Mouse (Mus musculus): ENCODE measurements around the gene Mlec.
"Not testable (repeated sequence)": the region's sequence is repeated elsewhere in the genome, so short reads cannot be mapped to it uniquely, and the experiment has no call there.

The Mlec gene

DNA sequence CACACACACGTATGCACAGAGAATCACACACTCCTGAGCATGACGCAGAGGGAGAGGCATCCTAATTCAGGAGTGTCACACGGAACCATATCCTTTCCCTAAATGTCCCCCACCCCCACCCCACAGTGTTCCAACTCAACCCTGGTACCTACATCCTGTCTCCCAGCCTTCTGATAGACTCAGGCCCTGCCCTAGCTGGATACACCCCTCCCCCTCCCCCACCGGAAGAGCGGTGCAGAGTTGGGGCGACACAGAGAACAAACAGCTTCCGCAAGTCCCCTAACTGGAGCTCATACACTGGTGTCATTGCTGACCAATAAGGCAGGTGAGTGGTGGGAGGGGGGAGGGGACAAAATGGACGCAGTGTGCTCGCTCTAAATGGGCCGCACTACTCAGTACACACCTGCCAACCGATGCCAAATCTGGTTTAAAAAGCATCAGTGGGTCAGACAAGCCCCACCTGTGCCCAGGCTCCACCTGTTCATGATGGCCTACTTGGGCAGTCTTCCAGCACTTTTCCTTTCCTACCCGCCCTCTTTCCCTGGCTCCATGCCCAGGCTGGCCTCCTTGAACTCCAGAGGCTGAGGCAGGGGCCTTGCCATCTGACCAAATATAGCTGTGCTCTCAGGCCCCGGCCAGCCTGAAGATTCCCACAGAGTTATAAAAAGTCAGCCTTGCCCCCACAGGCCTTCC lies 23.4 kb upstream of the Mlec start:
- DNase-seq (ENCODE audit: low read depth, low spot score): no peak

GRCm38 (mm10) chr5:115179596-115179995 lies 21.6 kb upstream of the Mlec start:
- DNase-seq (ENCODE audit: low read depth, low spot score): no peak

- DNase-seq (ENCODE audit: low read depth, low spot score): no peak
Measured at GRCm38 (mm10) chr5:115177866-115178265, 19.9 kb upstream of the Mlec start.

DNA sequence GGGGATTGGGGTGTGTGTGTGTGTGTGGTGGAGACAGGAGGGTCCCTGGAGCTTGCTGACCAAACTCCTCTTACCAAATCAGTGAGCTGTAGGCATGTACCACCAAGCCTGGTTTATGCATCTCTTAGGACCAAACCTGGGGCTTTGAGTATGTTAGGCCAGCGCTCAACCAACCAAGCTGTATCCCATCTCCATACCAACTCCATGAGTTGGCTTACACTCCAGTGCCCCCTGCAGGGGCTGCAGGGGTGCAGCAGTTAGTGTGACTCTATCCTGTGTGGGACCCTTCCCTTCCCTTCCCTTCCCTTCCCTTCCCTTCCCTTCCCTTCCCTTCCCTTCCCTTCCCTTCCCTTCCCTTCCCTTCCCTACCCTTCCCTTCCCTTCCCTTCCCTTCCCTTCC lies 16.6 kb upstream of the Mlec start:
- no peak for DNase-seq (ENCODE audit: low read depth, low spot score)

- no peak for DNase-seq (ENCODE audit: low read depth, low spot score)
Measured at GRCm38 (mm10) chr5:115170150-115170549, 12.2 kb upstream of the Mlec start.

DNA sequence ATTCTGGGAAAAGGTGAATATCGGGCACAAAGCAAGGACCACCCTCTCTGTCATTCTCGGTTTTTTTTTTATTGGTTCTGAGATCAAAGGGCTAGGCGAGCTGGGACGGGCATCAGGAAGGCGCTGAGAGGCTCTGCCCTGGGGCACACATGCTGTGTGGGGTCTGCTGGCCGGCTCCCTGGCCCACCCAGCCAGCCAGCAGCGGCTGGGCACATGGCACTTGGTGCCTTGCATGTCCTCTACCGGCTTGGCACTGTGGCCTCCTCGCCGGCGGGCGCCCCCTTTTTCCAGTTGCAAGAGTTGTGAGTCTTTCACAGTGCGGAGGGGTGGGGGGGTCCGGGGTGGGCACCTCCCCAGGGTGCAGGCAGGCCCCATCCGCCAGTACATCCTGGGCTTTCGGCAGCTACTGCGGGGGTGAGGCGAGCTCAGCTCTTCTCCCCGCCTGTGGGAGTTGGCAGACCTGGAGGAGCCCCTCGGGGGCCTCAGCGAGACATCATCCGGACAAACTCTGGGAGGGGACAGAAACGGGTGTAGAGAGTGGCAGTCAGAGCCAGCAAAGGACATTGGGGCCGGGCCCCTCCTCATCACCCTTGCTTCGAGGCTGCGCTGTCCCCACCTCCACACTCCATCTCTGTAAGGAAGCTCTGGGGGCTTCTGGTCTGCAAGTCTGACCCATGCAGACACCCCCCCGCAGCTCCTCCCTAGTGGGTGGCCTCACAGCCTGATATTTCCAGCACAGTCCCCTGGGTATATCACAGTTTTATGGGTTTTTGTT lies 10.8 kb upstream of the Mlec start:
- no peak for DNase-seq (ENCODE audit: low read depth, low spot score)

GRCm38 (mm10) chr5:115167396-115167795 lies 9.4 kb upstream of the Mlec start:
- no peak for DNase-seq (ENCODE audit: low read depth, low spot score)

DNA sequence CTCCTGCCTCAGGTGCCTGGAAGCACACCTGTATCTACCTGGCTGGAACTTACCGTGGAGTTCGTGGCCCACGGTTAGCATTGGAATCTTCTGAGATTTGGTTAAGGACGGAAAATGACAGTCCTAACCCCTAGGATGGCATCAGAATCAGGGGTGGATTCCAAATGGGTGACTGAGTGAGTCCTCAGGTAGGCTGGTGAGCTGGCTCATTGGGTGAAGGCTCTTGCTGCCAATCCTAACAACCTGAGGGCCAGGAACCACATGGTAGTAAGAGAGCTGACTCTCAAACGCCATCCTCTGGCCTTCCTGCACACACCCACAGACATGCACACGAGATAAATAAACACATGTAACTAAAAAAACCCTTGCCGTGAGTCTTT lies 8.8 kb upstream of the Mlec start:
- DNase-seq (ENCODE audit: low read depth, low spot score): no peak

- no peak for DNase-seq (ENCODE audit: low read depth, low spot score)
Measured at GRCm38 (mm10) chr5:115165895-115166814, 8.2 kb upstream of the Mlec start.

DNA sequence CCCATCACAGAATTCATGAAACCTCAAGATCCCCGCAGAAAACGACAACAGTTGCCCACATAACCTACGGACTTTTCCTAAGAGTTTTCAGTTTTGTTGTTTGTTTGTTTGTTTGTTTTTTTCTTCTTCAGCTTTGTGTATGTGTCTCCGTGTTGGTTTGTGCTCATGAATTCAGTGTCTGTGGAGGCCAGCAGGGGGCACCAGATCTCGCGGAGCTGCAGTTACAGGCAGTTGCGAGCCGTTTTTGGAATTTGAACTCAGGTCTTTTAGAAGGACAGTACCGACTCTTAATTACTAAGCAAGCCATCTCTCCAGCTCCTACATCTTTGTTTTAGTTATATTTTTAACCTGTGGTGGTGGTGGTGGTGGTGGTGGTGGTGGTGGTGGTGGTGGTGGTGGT lies 7.4 kb upstream of the Mlec start:
- no peak for DNase-seq (ENCODE audit: low read depth, low spot score)

- DNase-seq (ENCODE audit: low read depth, low spot score): not testable (repeated sequence)
Measured at GRCm38 (mm10) chr5:115164446-115164845, 6.5 kb upstream of the Mlec start.

DNA sequence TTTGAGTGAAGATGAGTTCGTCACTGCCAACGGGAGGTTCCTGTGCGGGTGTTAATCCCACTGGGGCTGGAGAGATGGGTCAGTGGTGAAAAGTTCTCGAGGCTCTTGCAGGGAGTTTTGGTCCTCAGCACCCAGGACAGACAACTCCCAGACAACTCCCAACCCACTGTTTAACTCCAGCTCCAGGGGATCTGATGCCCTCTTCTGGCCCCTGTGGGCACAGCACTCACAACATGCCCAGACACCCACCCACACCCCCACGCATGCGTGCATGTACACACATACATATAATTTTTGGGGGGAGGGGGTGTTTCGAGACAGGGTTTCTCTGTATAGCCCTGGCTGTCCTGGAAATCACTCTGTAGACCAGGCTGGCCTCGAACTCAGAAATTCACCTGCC lies 5.6 kb upstream of the Mlec start:
- DNase-seq (ENCODE audit: low read depth, low spot score): peak; percentile 39

GRCm38 (mm10) chr5:115161940-115162279 lies 3.9 kb upstream of the Mlec start:
- DNase-seq (ENCODE audit: low read depth, low spot score): not testable (repeated sequence)

GRCm38 (mm10) chr5:115161064-115161939 lies 3.3 kb upstream of the Mlec start:
- DNase-seq (ENCODE audit: low read depth, low spot score): no peak

DNA sequence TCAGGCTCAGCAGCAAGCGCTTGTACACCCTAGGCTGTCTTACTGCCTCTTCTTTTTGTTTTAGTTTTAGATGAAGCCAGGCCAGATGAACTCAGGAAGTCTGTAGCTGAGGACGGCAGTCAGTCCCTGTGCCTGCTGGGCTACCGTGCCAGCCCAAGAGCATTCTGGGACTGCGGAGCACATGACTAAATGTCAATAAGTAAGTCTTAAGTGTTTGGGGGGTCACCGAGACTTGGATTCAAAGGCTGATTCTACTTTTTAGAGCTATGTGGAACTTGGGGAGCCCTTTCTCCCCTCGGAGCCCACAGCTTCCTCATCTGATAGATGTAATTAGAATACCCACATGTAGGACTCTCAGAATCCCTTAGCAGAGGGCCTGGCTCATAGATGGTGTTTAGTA lies 2.7 kb upstream of the Mlec start:
- DNase-seq (ENCODE audit: low read depth, low spot score): no peak

- DNase-seq (ENCODE audit: low read depth, low spot score): no peak
Measured at GRCm38 (mm10) chr5:115159165-115159564, 1.2 kb upstream of the Mlec start.

GRCm38 (mm10) chr5:115156933-115157589 lies 918 bp downstream of the Mlec start:
- DNase-seq (ENCODE audit: low read depth, low spot score): no peak

DNA sequence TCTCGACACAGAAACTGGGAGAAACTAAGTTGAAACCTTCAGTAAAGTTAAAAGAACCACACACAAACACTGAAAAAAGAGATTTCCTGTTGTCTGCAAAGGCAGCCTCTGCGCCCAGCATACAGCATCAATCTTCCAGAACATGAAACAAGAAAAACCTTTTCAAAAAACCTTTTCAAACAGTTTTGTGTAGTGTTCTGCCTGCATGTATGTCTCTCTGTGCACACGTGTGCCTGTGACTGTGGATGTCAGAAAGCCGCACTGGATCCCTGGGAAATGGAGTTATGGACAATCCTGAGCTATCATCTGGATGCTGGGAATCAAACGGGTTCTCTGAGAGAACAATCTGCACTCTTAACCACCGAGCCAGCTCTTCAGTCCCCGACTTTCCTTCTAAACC lies 1.6 kb downstream of the Mlec start:
- no peak for DNase-seq (ENCODE audit: low read depth, low spot score)

GRCm38 (mm10) chr5:115155831-115156230 lies 2.1 kb downstream of the Mlec start:
- DNase-seq (ENCODE audit: low read depth, low spot score): peak; percentile 35

GRCm38 (mm10) chr5:115155156-115155631 lies 2.8 kb downstream of the Mlec start:
- DNase-seq (ENCODE audit: low read depth, low spot score): peak; percentile 50

Measured in skeletal muscle tissue, adult 2 months (tissue).